Mouse (Mus musculus) forelimb bud, embryonic 11.5 days (tissue): ENCODE data around the gene Neurog3.

Source experiments
- DNase-seq: peaks from one replicate; pipeline ENCODE4 v3.0.0-alpha.2; 2012; ENCODE audit warnings: low read depth, low spot score

Neurog3 gene

GRCm38 (mm10) chr10:62137150-62137549 is 4.3 kb downstream of the Neurog3 start:
- no peak for DNase-seq

- DNase-seq = peak; percentile 62
These were observed 5.2 kb downstream of the Neurog3 start for GRCm38 (mm10) chr10:62138040-62138439.

GRCm38 (mm10) chr10:62143820-62144219 is 10.9 kb downstream of the Neurog3 start, which contains the start of gene Fam241b:
Gene Fam241b (minus strand): TSS chr10:62143920.
- DNase-seq = no peak

- DNase-seq = no peak
These were observed 13.1 kb downstream of the Neurog3 start for GRCm38 (mm10) chr10:62145957-62146356.

- no peak for DNase-seq
These were observed 14.8 kb downstream of the Neurog3 start for GRCm38 (mm10) chr10:62147466-62148248.

- no peak for DNase-seq
These were observed 17.0 kb downstream of the Neurog3 start for GRCm38 (mm10) chr10:62149929-62150328.

- DNase-seq = no peak
These were observed 29.5 kb downstream of the Neurog3 start for GRCm38 (mm10) chr10:62162410-62162809.

- no peak for DNase-seq
These were observed 40.1 kb downstream of the Neurog3 start for GRCm38 (mm10) chr10:62172841-62173553.

GRCm38 (mm10) chr10:62173941-62174448 is 41.1 kb downstream of the Neurog3 start:
- no peak for DNase-seq

- DNase-seq = no peak
These were observed 41.8 kb downstream of the Neurog3 start for GRCm38 (mm10) chr10:62174533-62175313.

GRCm38 (mm10) chr10:62179944-62180343 is 47.1 kb downstream of the Neurog3 start:
- no peak for DNase-seq

- DNase-seq = no peak
These were observed 48.8 kb downstream of the Neurog3 start for GRCm38 (mm10) chr10:62181701-62182100.

GRCm38 (mm10) chr10:62182471-62183014 is 49.7 kb downstream of the Neurog3 start:
- DNase-seq = no peak

- DNase-seq = peak; percentile 97
These were observed 50.2 kb downstream of the Neurog3 start for GRCm38 (mm10) chr10:62183053-62183452.
